Mouse (Mus musculus) heart, adult 11 months (tissue): ENCODE results near the gene Lhcgr.

Source experiments
- DNase-seq: peaks from one replicate; pipeline ENCODE4 v3.0.0; 2022

Gene Lhcgr

GRCm38 (mm10) chr17:88703112-88703511 lies 88.7 kb downstream of the Lhcgr start:
- no peak for DNase-seq

- DNase-seq: no peak
Measured at GRCm38 (mm10) chr17:88702345-88702744, 89.4 kb downstream of the Lhcgr start.

DNA sequence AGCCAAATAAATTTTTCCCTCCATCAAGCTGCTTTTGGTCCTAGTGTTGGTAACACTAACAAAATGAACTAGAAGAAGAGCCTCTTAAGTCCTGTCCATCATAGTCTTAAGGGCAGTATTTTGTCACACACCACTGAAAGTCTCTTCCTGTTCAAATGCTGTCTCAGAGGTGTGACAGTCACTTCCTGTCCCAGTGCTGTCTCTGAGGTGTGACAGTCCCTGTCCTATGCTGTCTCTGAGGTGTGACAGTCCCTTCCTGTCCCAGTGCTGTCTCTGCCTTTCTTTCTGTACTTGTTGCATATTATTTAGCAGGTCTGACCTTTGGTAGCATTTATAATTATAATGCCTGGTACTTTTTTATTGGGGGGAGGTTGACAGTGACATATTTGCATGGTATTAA lies 90.9 kb downstream of the Lhcgr start:
- DNase-seq: no peak

DNA sequence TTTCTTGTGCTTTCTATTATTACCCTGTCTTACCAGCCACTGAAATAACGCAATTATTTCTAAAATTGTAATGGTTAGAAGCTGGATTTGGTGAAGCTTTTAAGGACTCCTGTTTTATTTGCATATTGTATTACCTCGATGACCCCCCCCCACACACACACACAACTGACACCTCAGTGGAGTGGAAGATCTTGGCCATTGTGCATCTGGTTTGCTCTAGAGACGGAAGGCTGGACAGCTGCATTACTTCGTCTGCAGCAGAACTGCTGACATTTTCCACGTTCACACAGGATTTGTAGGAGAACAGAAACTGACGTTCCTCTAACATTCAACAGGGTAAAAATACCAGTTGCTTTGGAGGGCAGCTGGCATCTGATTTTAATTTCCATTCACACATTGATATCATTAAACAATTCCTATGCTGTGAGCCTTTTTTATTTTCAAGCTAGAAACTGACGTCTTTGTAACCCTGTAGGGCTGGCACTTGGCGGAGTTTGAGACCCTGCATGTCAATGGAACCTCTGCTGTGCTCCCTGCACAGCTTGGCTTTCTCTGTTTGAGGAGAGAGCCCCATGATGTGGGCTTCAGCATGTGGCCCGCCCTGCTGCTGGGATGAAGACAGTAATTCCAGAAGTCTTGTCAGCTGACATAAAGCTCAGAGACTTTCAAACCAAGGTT lies 95.0 kb downstream of the Lhcgr start:
- DNase-seq: peak; percentile 37

DNA sequence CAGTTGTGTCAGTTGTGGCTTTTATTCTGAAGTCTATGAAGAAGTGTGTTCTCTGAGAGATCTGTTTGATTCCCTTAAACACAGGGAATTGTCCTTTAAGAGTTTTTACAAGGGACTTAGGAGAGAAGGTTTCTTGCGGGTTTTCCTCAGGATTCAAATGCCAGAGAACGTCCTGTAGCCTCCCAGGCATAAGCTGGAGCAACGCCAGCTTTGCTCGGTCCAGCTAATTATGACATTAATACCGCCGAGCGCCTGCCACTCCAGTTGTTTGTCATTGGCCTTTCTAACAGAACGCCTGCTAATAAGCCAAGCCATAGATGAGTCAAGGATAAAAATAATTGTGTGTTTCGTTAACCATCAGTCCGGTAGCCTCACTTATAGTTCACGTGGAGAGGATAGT lies 103.6 kb downstream of the Lhcgr start:
- no peak for DNase-seq

- DNase-seq: no peak
Measured at GRCm38 (mm10) chr17:88675310-88676309, 116.2 kb downstream of the Lhcgr start.

- no peak for DNase-seq
Measured at GRCm38 (mm10) chr17:88670800-88671199, 121.0 kb downstream of the Lhcgr start.

- no peak for DNase-seq
Measured at GRCm38 (mm10) chr17:88669921-88670320, 121.9 kb downstream of the Lhcgr start.

DNA sequence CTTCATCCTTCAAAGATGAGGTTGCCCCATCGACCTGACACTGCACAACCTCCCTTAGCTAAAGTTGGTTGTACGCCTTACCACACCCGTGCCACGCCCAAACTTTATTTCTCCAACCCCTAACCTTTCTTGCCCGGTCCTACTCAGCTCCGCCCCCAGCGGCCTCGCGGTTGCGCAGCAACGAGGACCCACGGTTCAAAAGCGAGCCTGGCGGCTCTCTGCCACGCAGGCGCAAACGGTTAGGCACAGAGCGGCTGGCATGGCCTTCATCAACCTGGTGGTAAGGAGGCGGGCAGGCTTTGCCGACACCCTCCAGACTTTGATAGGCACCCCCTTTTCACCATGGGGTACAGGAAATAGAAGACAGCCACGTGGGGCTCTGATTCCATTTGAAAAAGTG lies 123.3 kb downstream of the Lhcgr start, which contains the start of gene Gtf2a1l:
Gtf2a1l (plus strand) TSS at position 209 of the 400 bp plus-strand sequence.
- no peak for DNase-seq
